Mouse (Mus musculus): Measurements from ENCODE around the gene Maml2.
A peak's percentile ranks its signal among the peaks of the same experiment; 100 is the strongest.

The Maml2 gene

DNA sequence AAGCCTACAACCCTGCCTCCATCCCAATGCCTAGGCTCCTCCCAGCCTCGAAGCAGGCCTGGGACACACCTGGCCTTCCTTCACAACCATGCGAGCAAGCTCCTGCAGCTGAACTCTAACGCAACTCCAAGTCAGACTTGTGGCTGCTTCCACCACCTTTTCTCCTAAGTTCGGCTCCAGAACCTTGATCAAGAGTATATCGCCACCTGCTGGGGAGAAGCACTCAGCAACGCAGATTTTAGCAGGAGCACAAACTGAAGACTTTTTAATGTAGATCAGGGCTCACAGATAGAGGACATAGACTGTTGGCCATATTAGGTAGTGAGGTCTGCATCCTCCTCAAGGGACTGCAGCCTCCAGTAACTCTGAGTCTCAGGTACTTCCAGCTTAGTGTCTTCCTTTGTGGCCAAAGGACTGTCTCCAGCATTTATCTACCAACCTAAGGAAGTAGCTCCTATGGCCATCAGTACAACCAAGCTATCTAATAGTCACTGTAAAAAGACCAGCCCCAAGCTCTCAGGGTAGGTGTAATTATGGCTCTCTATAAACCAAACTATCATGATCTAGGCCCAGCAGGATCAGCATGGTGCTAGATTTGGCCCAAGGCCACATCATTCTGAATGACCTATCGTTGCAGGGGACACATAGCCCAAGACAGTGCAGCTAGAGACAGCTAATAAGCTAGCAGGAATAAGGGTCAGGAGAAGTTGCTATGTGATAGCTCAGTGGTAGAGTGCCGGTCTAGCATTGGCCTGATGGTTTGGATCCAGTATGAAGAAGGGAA, 418.8 kb downstream of the Maml2 start:
- peak; percentile 70 for DNase-seq (ENCODE audit: low spot score)

DNA sequence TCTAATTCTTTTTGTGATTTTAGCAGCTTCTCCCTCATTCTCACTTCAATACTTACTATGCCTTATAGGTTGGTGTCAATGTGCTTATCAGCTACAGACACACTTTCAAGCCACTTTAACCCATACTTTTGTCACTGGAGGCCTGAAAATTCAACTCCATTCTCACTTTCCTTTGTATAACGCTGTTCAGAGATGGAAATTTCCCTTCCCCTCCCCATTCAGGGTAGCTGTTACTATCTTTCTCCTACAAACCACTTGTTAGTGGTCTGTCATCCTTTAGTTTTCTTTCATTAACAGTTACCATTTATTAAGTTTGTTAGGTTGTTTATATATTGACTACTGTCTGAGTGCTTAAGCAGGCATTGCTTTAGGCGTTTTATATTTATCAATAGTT, 450.6 kb downstream of the Maml2 start, which contains the start of gene Mtmr2:
TSS of gene Mtmr2 (plus strand) at position 7 of the 394 bp plus-strand sequence.
- no peak for DNase-seq (ENCODE audit: low spot score)

DNA sequence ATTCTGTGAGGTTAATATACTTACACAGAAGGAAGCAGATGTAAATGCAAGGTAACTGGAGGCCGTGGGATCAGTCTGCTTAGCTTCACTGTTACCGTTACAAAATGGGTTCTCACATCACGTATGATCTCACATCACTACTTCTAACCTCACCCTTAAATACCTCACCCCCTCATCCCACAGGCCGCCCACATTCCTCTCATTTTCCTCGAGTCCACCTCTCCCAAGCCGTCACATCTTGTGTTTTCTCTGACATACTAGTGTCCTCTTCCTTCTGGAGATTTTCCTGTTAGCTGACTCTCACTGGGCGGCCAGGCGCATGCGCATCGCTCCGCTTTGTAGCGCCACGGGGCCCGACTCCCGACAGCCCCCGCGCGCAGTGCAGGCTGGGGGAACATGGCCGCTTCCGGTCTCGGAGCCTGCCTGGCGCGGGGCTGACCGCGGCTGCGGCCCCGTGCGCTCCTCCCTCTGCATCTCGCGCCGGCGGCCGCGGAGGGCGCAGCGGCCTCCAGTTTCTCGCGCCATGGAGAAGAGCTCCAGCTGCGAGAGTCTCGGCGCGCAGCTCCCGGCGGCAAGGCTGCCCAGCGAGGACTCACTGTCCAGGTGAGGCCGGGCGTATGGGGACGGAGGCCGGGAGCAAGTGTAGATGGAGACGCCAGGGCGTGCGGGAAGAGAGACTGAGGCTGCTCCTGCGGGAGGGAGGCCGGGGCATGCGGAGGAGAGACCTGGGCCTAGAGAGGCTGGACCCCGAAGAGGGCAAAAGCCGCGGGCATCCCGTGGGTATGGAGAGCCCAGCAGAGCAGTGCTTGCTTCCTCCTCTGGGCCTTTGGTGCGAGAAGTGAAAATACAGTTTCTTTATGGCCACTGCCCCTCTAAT, 451.3 kb downstream of the Maml2 start:
- DNase-seq (ENCODE audit: low spot score): peak; percentile 95

DNA sequence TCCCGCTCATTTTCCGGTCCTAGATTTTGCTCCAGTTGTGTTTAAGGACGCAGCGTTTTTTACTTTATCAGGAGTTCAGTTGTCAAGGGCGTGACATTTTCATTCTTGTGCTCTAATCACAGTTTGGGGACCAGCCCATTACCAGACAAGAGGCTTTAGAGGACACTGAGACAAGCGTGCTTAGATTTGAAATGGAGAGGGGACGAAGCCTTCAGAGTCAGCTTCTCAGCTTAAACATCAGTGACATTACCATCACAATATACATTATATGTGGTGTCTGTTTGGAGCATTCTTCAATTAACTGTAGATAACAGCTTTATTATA, 451.9 kb downstream of the Maml2 start:
- no peak for DNase-seq (ENCODE audit: low spot score)

DNA sequence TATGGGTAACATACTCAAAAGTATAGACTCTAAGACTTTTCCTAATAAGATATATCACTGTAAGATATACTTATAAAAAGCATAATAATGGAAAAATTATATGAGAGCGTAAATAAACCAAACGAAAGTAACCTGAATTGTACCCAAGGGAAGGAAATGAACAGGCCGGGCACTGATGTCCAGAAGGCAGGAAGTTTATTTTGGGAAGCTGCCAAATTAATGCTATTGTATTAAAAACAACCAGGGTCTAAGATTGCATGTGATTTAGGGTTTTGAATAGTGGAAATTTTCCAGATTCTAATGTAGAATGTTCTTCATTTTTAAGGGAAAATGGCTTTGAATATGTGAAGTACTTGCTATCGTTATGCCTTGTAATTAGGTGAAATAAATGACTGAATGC, 454.8 kb downstream of the Maml2 start:
- no peak for DNase-seq (ENCODE audit: low spot score)
